Mouse (Mus musculus) stomach, adult 2 months (tissue): ENCODE results near the gene C1qtnf7. TPM values are rescaled to one million over a fixed set of nuclear protein-coding genes. Genes with fewer than 3 reads are reported as not detected.

Experiments used
- polyA plus RNA-seq: library from polyadenylated mRNA; depleted of rRNA; stranded (reverse); fragments of >200 nt; gene quantifications from 2 replicates; pipeline ENCODE4 v1.2.3, GENCODE M21; 2012; rRNA removed

The C1qtnf7 gene
- 0.68 and 1.4 TPM in 2 replicates for polyA plus RNA-seq

GRCm38 (mm10) chr5:43515401-43515976 lies at the start of gene C1qtnf7:
C1qtnf7 (plus strand) TSS chr5:43515538.

GRCm38 (mm10) chr5:43661997-43662961 lies 146.9 kb downstream of the C1qtnf7 start, which contains the start of gene Cc2d2a:
Cc2d2a (plus strand) TSS chr5:43662346.

Other genes starting within 250 kb of the C1qtnf7 start
- 0.30 and 0.67 TPM in 2 replicates for gene Cc2d2a, start 146.8 kb downstream of the C1qtnf7 start, polyA plus RNA-seq